Mouse (Mus musculus): Measurements from ENCODE around the gene Ankrd34c.

DNA sequence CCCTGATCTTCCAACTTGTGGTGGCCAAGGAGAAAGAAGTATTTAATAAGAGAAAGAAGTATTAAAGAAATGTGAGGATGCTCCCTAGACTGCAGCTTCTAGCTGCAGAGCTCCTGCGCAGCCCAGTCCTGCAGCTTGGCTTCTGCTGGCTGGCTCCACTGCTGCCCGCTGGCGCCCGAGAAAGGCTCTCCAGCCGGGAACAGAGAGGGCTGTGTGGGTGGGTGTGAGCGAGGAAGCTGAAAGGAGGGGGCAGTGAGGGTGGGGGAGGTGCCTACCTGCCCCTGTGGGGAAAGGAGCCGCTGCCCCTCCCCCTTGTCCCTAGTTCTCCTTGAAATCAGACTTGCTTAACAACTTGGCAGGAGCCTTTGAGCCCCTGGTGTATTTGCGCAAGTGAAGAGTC, at the start of gene Ankrd34c:
- TF ChIP-seq EP300 (IDR thresholded peaks at IDR 0.05; ENCODE audit: low read length), result no peak
- TF ChIP-seq ETS1 (conservative IDR thresholded peaks at IDR 0.05; ENCODE audit: low read depth, low read length), result no peak
- no peak for TF ChIP-seq CTCF (conservative IDR thresholded peaks at IDR 0.05 in 1 of 2, IDR thresholded peaks at IDR 0.05 in 1 of 2; ENCODE audit: low read depth in 2 of 2, low read length in 2 of 2)
- no peak for TF ChIP-seq MAX (IDR thresholded peaks at IDR 0.05; ENCODE audit: low read length)
- no peak for TF ChIP-seq NRF1 (IDR thresholded peaks at IDR 0.05; ENCODE audit: low read depth, low read length)

Data from CH12.LX (cell line).